Mouse (Mus musculus) Patski (cell line): ENCODE data around the gene Zdhhc17. TPM values are rescaled to one million over a fixed set of nuclear protein-coding genes. Genes with fewer than 3 reads are reported as not detected.
A peak's percentile ranks its signal among the peaks of the same experiment; 100 is the strongest.

Experiments
- ATAC-seq: fragments of 100-300 bp; one replicate; pipeline ENCODE4 v1.8.0; 2021
- CTCF ChIA-PET: fragments of 350-600 bp; sonication (Branson Sonifier 250); formaldehyde crosslinking; loops from one replicate; lab custom pipeline; 2022; ENCODE audit warnings: inconsistent platforms; lab: Charles Lee
- POLR2A ChIA-PET: fragments of 350-600 bp; sonication (Branson Sonifier 250); formaldehyde crosslinking; loops from one replicate; lab custom pipeline; 2022; ENCODE audit warnings: antibody characterized with exemption, inconsistent platforms; lab: Charles Lee
- DNase-seq: peaks from one replicate; pipeline ENCODE4 v3.0.0-alpha.2; 2011; ENCODE audit warnings: low read depth, low spot score
- H3K27me3 ChIP-seq: fragments of 371-371 bp; one replicate; pipeline ENCODE4 v1.5.1; 2021
- CTCF ChIP-seq: fragments of 100-300 bp; IDR thresholded peaks from one replicate; pipeline ENCODE4 v1.5.1; 2021
- in situ Hi-C: fragments of 300-500 bp; cut with MboI; formaldehyde crosslinking; loops from 3 replicates; pipeline ENCODE4 v1.11.1; 2018; ENCODE audit warnings: low pct_unique_long_range_greater_than_20kb, mixed read lengths
- polyA plus RNA-seq: library from polyadenylated mRNA; unstranded; gene quantifications from one replicate; pipeline ENCODE4 v1.2.3, GENCODE M21; 2021

Zdhhc17 gene
- polyA plus RNA-seq, 1 experiment from 2014 or later: 20.6 TPM

- in situ Hi-C loops: no loop called here
- DNase-seq: no peak
- ChIA-PET POLR2A (no interaction called here), CTCF (interaction anchor here (1.1 to 1.6 kb wide), 5 partner anchors 10 to 222 kb away, joined by 3 to 4 read pairs (median 4); no protein-coding TSS in a partner anchor)
- H3K27me3 ChIP-seq: no peaks in the 10 kb centered on the region
- no peak for TF ChIP-seq CTCF
- ATAC-seq: no peak
Measured at GRCm38 (mm10) chr10:110982771-110983170, 27.2 kb downstream of the Zdhhc17 start.

- TF ChIP-seq CTCF: no peak
- H3K27me3 ChIP-seq: no peaks in the 10 kb centered on the region
- ATAC-seq (no peak), DNase-seq (no peak)
- in situ Hi-C loops: no loop called here
- POLR2A ChIA-PET: no interaction called here
- CTCF ChIA-PET: interaction anchor here (0.6 to 1.6 kb wide), 2 partner anchors 28 to 119 kb away, joined by 3 to 4 read pairs; no protein-coding TSS in a partner anchor
Measured at GRCm38 (mm10) chr10:110980441-110980840, 29.5 kb downstream of the Zdhhc17 start.

- H3K27me3 ChIP-seq: no peaks in the 10 kb centered on the region
- in situ Hi-C loops: loop anchor here (5.0 kb wide), 1 partner anchor 187 kb away; no protein-coding TSS in a partner anchor
- DNase-seq (no peak), ATAC-seq (no peak)
- TF ChIP-seq CTCF: no peak
- ChIA-PET POLR2A (no interaction called here), CTCF (interaction anchor here (1.6 to 4.4 kb wide), 2 partner anchors 9 to 120 kb away, joined by 4 to 22 read pairs; no protein-coding TSS in a partner anchor)
Measured at GRCm38 (mm10) chr10:110979431-110979830, 30.5 kb downstream of the Zdhhc17 start.

- no peak for TF ChIP-seq CTCF
- in situ Hi-C loops: loop anchor here (5.0 kb wide), 1 partner anchor 185 kb away; no protein-coding TSS in a partner anchor
- ChIA-PET CTCF (interaction anchor here (1.1 to 4.4 kb wide), 5 partner anchors 11 to 178 kb away, joined by 3 to 22 read pairs (median 5); no protein-coding TSS in a partner anchor), POLR2A (interaction anchor here (0.6 to 1.1 kb wide), 3 partner anchors 67 to 124 kb away, joined by 3 read pairs; no protein-coding TSS in a partner anchor)
- ATAC-seq (no peak), DNase-seq (no peak)
- H3K27me3 ChIP-seq: no peaks in the 10 kb centered on the region
Measured at GRCm38 (mm10) chr10:110977379-110977778, 32.6 kb downstream of the Zdhhc17 start.

GRCm38 (mm10) chr10:110976046-110976445, 33.9 kb downstream of the Zdhhc17 start:
- ChIA-PET POLR2A (interaction anchor here (1.1 kb wide), 1 partner anchor 66 kb away, joined by 3 read pairs; no protein-coding TSS in a partner anchor), CTCF (interaction anchor here (1.0 to 4.4 kb wide), 9 partner anchors 9 to 190 kb away, joined by 3 to 22 read pairs (median 5); no protein-coding TSS in a partner anchor)
- H3K27me3 ChIP-seq: no peaks in the 10 kb centered on the region
- DNase-seq (no peak), ATAC-seq (peak; percentile 76)
- TF ChIP-seq CTCF: peak; percentile 80
- in situ Hi-C loops: loop anchor here (5.0 kb wide), 1 partner anchor 184 kb away; no protein-coding TSS in a partner anchor

GRCm38 (mm10) chr10:110974885-110975284, 35.1 kb downstream of the Zdhhc17 start:
- ChIA-PET POLR2A (interaction anchor here (0.6 kb wide), 1 partner anchor 36 kb away, joined by 4 read pairs; no protein-coding TSS in a partner anchor), CTCF (interaction anchor here (0.9 to 4.4 kb wide), 6 partner anchors 11 to 189 kb away, joined by 4 to 22 read pairs (median 7); no protein-coding TSS in a partner anchor)
- no peaks in the 10 kb centered on the region for H3K27me3 ChIP-seq
- TF ChIP-seq CTCF: no peak
- in situ Hi-C loops: loop anchor here (5.0 kb wide), 1 partner anchor 183 kb away; no protein-coding TSS in a partner anchor
- DNase-seq (no peak), ATAC-seq (no peak)

GRCm38 (mm10) chr10:110974463-110974862, 35.5 kb downstream of the Zdhhc17 start:
- TF ChIP-seq CTCF: peak; percentile 58
- DNase-seq (no peak), ATAC-seq (no peak)
- in situ Hi-C loops: no loop called here
- no peaks in the 10 kb centered on the region for H3K27me3 ChIP-seq
- ChIA-PET CTCF (interaction anchor here (3.9 kb wide), 1 partner anchor 14 kb away, joined by 14 read pairs; no protein-coding TSS in a partner anchor), POLR2A (interaction anchor here (0.6 kb wide), 2 partner anchors 12 to 36 kb away, joined by 3 to 4 read pairs; no protein-coding TSS in a partner anchor)

GRCm38 (mm10) chr10:110971998-110972397, 37.9 kb downstream of the Zdhhc17 start:
- in situ Hi-C loops: no loop called here
- DNase-seq (no peak), ATAC-seq (no peak)
- ChIA-PET POLR2A (no interaction called here), CTCF (no interaction called here)
- no peak for TF ChIP-seq CTCF
- no peaks in the 10 kb centered on the region for H3K27me3 ChIP-seq

- ChIA-PET CTCF (interaction anchor here (1.1 kb wide), 1 partner anchor 11 kb away, joined by 4 read pairs; no protein-coding TSS in a partner anchor), POLR2A (interaction anchor here (0.6 kb wide), 1 partner anchor 20 kb away, joined by 8 read pairs; no protein-coding TSS in a partner anchor)
- no peak for ATAC-seq
- H3K27me3 ChIP-seq: no peaks in the 10 kb centered on the region
- no peak for TF ChIP-seq CTCF
- in situ Hi-C loops: no loop called here
- no peak for DNase-seq
Measured at GRCm38 (mm10) chr10:110971483-110971882, 38.5 kb downstream of the Zdhhc17 start.

- in situ Hi-C loops: no loop called here
- ATAC-seq: no peak
- POLR2A ChIA-PET: interaction anchor here (0.6 to 0.7 kb wide), 2 partner anchors 18 to 19 kb away, joined by 3 to 8 read pairs; no protein-coding TSS in a partner anchor
Measured at GRCm38 (mm10) chr10:110971044-110971443, 38.9 kb downstream of the Zdhhc17 start.

More at GRCm38 (mm10) chr10:110971044-110971443, 38.9 kb downstream of the Zdhhc17 start:
- no peaks in the 10 kb centered on the region for H3K27me3 ChIP-seq
- CTCF ChIA-PET: interaction anchor here (1.1 kb wide), 1 partner anchor 11 kb away, joined by 4 read pairs; no protein-coding TSS in a partner anchor
- no peak for TF ChIP-seq CTCF
- DNase-seq: no peak
